Mouse (Mus musculus) layer of hippocampus, adult 11-12 months (tissue): ENCODE data around the gene Dip2a.

Source experiments
- DNase-seq: peaks from one replicate; pipeline ENCODE4 v3.0.0; 2022; ENCODE audit warnings: low spot score

Dip2a gene

GRCm38 (mm10) chr10:76344711-76345539, at the start of gene Dip2a:
Gene Dip2a (minus strand): TSS chr10:76345291.
- peak; percentile 95 for DNase-seq

- DNase-seq, result no peak
Observed at GRCm38 (mm10) chr10:76392596-76392995, 47.5 kb upstream of the Dip2a start.

GRCm38 (mm10) chr10:76391786-76392185, 46.7 kb upstream of the Dip2a start:
- DNase-seq, result peak; percentile 31

- DNase-seq, result no peak
Observed at GRCm38 (mm10) chr10:76391166-76391565, 46.1 kb upstream of the Dip2a start.

- no peak for DNase-seq
Observed at GRCm38 (mm10) chr10:76374981-76375380, 29.9 kb upstream of the Dip2a start.

GRCm38 (mm10) chr10:76371736-76372135, 26.6 kb upstream of the Dip2a start:
- DNase-seq, result no peak

GRCm38 (mm10) chr10:76368766-76369165, 23.7 kb upstream of the Dip2a start:
- no peak for DNase-seq

- no peak for DNase-seq
Observed at GRCm38 (mm10) chr10:76363233-76363632, 18.1 kb upstream of the Dip2a start.

- DNase-seq, result peak; percentile 58
Observed at GRCm38 (mm10) chr10:76358468-76358867, 13.4 kb upstream of the Dip2a start.

- DNase-seq, result no peak
Observed at GRCm38 (mm10) chr10:76357286-76357875, 12.3 kb upstream of the Dip2a start.

- no peak for DNase-seq
Observed at GRCm38 (mm10) chr10:76354974-76355373, 9.9 kb upstream of the Dip2a start.

- DNase-seq, result no peak
Observed at GRCm38 (mm10) chr10:76353986-76354385, 8.9 kb upstream of the Dip2a start.

- no peak for DNase-seq
Observed at GRCm38 (mm10) chr10:76351953-76352352, 6.9 kb upstream of the Dip2a start.

- peak; percentile 66 for DNase-seq
Observed at GRCm38 (mm10) chr10:76346589-76346988, 1.5 kb upstream of the Dip2a start.

- DNase-seq, result no peak
Observed at GRCm38 (mm10) chr10:76346043-76346491, 976 bp upstream of the Dip2a start.

- DNase-seq, result no peak
Observed at GRCm38 (mm10) chr10:76345540-76345902, 430 bp upstream of the Dip2a start.

GRCm38 (mm10) chr10:76334350-76334749, 10.7 kb downstream of the Dip2a start:
- no peak for DNase-seq

- DNase-seq, result peak; percentile 34
Observed at GRCm38 (mm10) chr10:76332040-76332439, 13.1 kb downstream of the Dip2a start.

GRCm38 (mm10) chr10:76329093-76329492, 16.0 kb downstream of the Dip2a start:
- no peak for DNase-seq

GRCm38 (mm10) chr10:76328574-76328973, 16.5 kb downstream of the Dip2a start:
- DNase-seq, result no peak

- DNase-seq, result no peak
Observed at GRCm38 (mm10) chr10:76326304-76327006, 18.6 kb downstream of the Dip2a start.

- peak; percentile 68 for DNase-seq
Observed at GRCm38 (mm10) chr10:76317623-76318022, 27.5 kb downstream of the Dip2a start.

GRCm38 (mm10) chr10:76316194-76316593, 28.9 kb downstream of the Dip2a start:
- DNase-seq, result no peak
